Mouse (Mus musculus) thymus, adult 18-20 months (tissue): ENCODE measurements around the gene Zfp988.
"Not testable (repeated sequence)": the region's sequence is repeated elsewhere in the genome, so short reads cannot be mapped to it uniquely, and the experiment has no call there.

Experiments used
- DNase-seq, 2 experiments: peaks; one replicate each; pipeline ENCODE4 v3.0.0; 2022; ENCODE audit warnings: mixed read lengths in 2 of 2

The Zfp988 gene

GRCm38 (mm10) chr4:147305436-147305835 lies at the start of gene Zfp988:
Gene Zfp988, plus strand, starts transcription at chr4:147305674.
- not testable (repeated sequence) for DNase-seq

DNA sequence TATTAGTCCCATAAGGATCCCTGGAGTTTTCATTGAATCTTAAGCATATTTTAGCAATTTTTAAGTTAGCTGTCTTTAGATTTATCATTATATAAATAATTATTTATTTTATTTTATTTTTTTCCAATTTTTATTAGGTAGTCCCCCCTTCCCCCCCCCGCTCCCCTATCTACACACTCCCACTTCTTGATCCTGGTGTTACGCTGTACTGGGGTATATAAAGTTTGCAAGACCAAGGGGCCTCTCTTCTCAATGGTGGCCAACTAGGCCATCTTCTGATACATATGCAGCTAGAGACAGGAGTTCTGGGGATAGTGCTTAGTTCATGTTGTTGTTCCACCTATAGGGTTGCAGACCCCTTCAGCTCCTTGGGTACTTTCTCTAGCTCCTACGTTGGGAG lies 42.8 kb upstream of the Zfp988 start:
- DNase-seq: not testable (repeated sequence)

- DNase-seq: not testable (repeated sequence)
Measured at GRCm38 (mm10) chr4:147267302-147267701, 38.2 kb upstream of the Zfp988 start.

- not testable (repeated sequence) for DNase-seq
Measured at GRCm38 (mm10) chr4:147268735-147269134, 36.7 kb upstream of the Zfp988 start.

GRCm38 (mm10) chr4:147270026-147270425 lies 35.4 kb upstream of the Zfp988 start:
- DNase-seq: not testable (repeated sequence)

GRCm38 (mm10) chr4:147271601-147272000 lies 33.9 kb upstream of the Zfp988 start:
- DNase-seq: not testable (repeated sequence)

DNA sequence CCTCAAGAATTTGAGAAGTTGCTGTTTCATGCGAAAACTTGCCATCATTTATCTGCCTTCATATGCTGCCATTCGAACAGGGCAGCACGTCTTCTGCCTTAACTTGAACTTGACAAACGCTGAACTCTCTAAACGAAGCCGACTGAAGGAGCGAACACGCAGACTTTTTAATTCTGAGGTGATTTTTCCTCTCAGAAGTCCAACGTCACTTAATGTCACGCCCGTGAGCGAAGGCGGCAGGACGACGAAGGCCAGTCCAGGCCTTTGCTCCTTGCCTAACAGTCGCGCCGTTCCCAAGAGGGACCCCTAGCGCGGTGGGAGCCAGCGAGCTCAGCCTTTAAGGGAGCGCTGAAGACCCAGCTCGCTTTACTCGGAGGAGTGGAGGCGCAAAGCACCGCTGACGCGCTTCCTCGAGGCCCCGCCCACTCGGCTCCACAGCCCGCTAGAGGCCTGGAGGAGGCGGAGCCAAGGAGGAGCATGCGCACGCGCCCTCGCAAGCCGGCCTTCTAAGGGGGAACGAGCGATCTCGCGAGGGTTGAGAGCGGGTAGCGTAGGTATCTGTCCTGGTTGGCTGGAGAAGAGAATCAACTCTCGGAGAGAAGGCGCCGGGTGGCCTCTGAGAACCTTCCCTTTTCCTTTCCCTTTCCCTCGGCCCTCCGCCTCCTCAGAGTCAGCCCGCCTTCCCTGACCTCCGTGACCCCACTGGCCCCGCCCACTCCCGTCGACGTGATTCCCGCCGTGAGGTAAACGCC lies 30.3 kb upstream of the Zfp988 start:
- DNase-seq: not testable (repeated sequence)

GRCm38 (mm10) chr4:147275773-147276140 lies 29.7 kb upstream of the Zfp988 start:
- not testable (repeated sequence) for DNase-seq

- not testable (repeated sequence) for DNase-seq
Measured at GRCm38 (mm10) chr4:147280406-147280805, 25.1 kb upstream of the Zfp988 start.

- DNase-seq: not testable (repeated sequence)
Measured at GRCm38 (mm10) chr4:147298585-147298984, 6.9 kb upstream of the Zfp988 start.

DNA sequence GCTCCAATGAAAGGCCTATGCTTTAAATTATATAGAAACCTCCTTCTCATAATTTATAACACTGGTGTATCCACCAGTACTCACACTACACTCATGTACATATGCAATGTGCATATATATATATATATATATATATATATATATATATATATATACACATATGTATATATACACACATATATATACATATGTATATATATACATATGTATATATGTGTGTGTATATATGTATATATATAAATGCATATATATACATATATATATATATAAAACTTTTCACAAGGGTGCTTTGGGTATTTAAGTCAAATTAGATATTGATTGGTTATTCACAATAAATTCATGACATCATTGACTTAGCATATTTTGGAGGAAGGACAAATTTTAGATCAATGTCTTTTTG lies 3.1 kb upstream of the Zfp988 start:
- DNase-seq: not testable (repeated sequence)

- DNase-seq: not testable (repeated sequence)
Measured at GRCm38 (mm10) chr4:147335036-147335690, 29.7 kb downstream of the Zfp988 start.

DNA sequence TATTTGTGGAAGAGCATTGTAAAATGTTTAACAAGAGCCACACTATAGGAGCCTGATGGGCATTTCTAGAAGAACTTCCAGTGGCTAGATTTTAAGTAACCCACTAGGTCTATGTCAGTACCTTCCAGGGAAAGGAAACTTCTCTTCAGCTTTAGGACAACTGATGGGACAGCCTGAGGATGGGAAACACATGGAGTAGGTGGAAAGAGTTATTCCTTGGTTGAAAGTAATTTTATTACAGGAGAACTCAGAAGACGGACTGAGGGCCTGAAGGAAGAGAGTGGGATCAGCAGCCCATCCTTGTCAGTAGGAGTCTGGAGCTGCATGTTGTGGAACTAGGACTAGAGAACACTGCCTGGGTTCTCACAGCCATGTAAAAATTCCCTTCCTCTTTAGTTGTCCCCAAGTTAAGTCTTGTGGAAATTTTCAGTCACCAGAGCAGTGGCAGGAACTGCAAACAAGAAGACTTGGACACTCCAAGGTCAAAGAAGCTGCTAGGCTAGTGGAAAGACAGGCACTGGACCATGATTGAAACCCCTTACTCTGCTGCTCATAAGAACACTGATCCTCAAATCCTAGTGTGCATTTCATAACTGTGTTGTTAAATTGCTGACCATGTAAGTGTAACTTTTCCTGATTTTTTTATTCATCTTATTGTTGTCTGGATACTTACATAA lies 30.4 kb downstream of the Zfp988 start:
- not testable (repeated sequence) for DNase-seq

DNA sequence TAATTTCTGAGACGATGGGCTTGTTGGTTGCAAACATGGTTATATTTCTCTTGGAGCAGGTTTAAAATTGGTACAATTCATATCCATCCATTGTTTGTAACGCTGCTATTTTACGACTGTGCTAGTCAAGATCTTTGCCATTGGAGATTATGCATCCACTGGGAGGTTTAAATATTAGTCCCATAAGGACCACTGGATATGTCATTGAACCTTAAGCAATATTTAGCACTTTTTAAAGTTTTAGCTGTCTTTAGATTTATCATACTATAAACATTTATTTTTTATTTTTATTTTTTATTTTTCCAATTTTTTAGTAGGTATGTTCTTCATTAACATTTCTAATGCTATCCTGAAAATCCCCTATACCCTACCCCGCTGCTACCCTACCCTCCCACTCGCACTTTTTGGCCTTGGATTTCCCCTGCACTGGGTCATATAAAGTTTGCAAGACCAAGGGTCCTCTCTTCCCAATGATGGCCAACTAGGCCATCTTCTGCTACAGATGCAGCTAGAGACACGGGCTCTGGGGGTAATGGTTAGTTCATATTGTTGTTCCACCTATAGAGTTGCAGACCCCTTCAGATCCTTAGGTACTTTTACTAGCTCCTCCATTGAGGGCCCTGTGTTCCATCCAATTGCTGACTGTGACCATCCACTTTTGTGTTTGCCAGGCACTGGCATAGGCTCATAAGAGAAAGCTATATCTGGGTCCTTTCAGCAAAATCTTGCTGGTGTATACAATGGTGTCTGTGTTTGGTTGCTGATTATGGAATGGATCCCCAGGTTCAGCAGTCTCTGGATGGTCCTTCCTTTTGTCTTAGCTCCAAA lies 31.1 kb downstream of the Zfp988 start:
- not testable (repeated sequence) for DNase-seq

DNA sequence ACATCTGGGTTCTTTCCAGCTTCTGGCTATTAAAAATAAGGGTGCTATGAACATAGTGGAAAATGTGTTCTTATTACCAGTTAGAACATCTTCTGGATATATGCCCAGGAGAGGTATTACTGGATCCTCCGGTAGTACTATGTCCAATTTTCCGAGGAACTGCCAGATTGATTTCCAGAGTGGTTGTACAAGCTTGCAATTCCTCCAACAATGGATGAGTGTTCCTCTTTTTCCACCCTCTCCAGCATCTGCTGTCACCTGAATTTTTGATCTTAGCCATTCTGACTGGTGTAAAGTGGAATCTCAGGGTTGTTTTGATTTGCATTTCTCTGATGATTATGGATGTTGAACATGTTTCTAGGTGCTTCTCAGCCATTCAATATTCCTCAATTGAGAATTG lies 32.0 kb downstream of the Zfp988 start:
- not testable (repeated sequence) for DNase-seq

DNA sequence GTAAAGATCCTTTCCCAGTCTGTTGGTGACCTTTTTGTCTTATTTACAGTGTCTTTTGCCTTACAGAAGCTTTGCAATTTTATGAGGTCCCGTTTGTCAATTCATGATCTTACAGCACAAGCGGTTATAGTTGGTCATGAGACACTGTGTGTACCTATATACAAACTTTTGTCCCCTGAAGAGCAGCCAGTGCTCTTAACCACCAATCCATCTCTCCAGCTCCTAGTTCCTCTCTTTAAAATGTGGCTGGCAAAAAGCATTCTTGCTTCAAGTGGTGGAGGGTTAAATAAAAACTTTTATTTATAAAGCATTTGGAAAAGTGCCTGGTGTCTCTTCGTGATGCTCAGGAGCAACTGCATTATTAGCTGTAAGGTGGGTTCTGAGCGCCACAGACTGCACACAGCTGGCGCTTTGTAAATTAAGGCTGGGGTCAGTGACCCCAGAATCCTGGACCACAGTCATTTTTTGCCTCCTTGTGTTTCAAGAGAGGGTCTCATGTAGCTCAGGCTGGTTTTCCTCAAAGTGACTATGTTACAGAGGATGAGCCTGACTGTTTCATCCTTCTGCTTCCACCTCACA lies 32.6 kb downstream of the Zfp988 start:
- no peak for DNase-seq

DNA sequence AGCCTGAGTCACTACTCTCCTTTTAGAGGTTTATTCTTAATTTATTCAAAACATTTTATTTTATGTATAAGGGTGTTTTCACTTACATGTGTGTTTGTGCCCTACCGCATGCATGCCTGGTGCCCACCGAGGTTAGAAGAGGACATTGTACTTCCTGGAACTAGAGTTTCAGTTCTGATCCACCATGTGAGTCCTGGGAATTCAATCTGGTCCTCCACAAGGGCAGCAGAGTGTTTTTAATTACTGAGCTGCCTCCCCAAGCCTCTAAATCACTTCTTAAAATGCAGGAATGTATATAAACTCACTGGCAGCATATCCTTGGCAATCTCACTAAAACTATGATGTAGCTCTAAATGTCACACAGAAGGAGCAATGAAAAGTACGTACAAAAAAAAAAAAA lies 33.2 kb downstream of the Zfp988 start:
- not testable (repeated sequence) for DNase-seq

DNA sequence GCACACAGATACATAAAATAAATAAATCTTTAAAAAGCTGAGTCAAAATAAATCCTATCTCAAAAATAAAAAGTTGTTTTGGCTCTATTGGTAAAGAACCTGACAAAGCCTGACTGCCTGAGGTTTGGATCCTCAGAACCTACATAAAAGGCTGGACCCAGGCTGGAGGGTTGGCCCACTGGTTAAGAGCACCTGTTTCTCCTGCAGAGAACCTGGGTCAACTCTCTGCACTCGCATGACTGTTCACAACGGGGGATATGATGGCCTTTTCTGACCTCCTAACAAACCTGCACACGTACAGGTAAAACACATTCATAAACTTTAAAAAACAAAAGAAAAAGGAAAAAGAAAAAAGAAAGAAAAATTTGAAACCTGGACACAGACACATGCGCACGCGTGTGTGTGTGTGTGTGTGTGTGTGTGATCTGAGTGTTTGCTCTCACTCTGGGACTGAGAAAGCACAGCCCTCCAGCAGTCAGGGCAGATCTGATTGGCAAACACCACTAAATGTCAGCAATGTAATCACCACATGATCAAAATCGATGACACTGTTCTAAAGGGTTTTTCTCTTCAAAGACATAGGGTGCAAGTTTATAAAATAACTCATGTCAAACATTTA lies 34.2 kb downstream of the Zfp988 start:
- DNase-seq: not testable (repeated sequence)

- DNase-seq: not testable (repeated sequence)
Measured at GRCm38 (mm10) chr4:147340236-147340635, 34.8 kb downstream of the Zfp988 start.

DNA sequence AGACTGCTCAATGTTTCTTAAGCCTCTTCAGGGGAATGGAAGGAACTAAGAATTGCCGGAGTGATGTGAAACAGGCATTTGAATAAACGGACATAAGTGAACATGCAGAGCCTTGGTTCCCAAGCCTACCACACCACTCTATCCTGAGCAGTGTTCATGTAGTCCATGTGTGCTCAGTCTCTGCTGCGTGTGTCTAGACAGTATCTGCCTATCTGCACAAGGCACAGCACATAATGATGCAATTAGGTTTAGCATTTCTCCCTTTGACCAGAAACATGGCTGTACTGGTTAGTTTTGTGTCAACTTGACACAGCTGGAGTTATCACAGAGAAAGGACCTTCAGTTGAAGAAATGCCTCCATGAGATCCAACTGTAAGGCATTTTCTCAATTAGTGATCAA lies 35.4 kb downstream of the Zfp988 start:
- DNase-seq: not testable (repeated sequence)

DNA sequence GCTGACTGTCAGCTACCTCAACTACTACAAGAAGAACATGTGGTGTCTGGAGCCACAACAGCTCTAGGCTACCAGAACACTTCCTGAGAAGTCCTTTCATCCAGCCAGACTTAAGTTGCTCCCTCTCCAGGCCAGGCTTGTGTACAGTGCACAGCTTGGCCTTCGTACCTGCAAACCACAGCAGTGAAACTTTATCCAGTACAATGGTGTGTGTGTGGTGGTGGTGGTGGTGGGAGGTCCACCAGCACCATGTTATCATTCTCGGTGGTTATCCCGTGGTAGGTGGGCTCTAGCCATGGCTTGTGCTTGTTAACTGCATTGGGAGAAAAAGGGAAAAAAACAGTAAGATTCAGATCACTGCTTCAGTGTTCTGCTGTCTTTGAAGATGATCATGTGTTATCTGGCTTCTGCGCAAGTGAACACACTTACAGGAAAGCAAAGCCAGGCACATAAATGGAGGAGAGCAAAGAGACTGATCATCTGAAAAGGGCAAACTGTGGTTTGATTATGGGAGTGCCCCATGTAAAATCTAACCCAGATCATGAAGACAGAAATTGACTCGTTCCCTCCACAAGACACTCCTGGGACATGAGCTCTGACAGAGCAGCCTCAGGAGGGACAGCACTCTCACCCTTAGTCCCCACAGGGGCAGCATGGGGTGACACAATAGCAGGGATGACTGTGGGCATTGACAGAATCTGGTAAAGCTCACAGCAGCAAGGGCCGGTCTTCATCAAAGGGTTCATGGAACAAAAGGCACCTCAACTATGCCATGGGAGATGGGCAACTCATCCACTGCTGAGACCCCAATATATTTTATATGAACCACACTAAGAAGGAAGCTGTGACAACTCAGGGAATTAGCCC lies 37.8 kb downstream of the Zfp988 start:
- not testable (repeated sequence) for DNase-seq
